Mouse (Mus musculus) hindbrain, embryonic 14.5 days (tissue): ENCODE measurements around the gene Gsx2. TPM values are rescaled to one million over a fixed set of nuclear protein-coding genes. Genes with fewer than 3 reads are reported as not detected.

Source experiments
- ATAC-seq: fragments of 200-750 bp; cut with Nextera tagmentation; 2 replicates; pipeline ENCODE4 v1.8.0; 2017; ENCODE audit warnings: moderate number of reproducible peaks, mild to moderate bottlenecking, moderate TSS enrichment, moderate library complexity; ENCODE audit not compliant: low FRiP score
- DNase-seq: peaks from one replicate; pipeline ENCODE4 v3.0.0-alpha.2; 2015; ENCODE audit warnings: low spot score
- H3K27ac ChIP-seq: fragments of 300-500 bp; sonication (generic); 2 replicates; pipeline ENCODE4 v1.5.1; 2014; ENCODE audit warnings: mild to moderate bottlenecking, moderate library complexity
- H3K27me3 ChIP-seq: fragments of 300-500 bp; sonication (generic); 2 replicates; pipeline ENCODE4 v1.6.1; 2014; ENCODE audit warnings: mild to moderate bottlenecking, low read length, mixed read lengths; ENCODE audit not compliant: control insufficient read depth, insufficient read depth
- H3K36me3 ChIP-seq: fragments of 300-500 bp; sonication (generic); replicated peaks from 2 replicates; pipeline ENCODE4 v1.6.1; 2014; ENCODE audit not compliant: control insufficient read depth, insufficient read depth
- H3K4me1 ChIP-seq: fragments of 300-500 bp; sonication (generic); replicated peaks from 2 replicates; pipeline ENCODE4 v1.6.1; 2014; ENCODE audit warnings: antibody characterized with exemption, low read length, mixed read lengths; ENCODE audit not compliant: control insufficient read depth, insufficient read depth
- H3K4me2 ChIP-seq: fragments of 300-500 bp; sonication (generic); replicated peaks from 2 replicates; pipeline ENCODE4 v1.6.1; 2014; ENCODE audit warnings: mild to moderate bottlenecking, moderate library complexity
- H3K4me3 ChIP-seq: fragments of 300-500 bp; sonication (generic); replicated peaks from 2 replicates; pipeline ENCODE4 v1.5.1; 2014; ENCODE audit warnings: mild to moderate bottlenecking, low read length
- H3K9ac ChIP-seq: fragments of 300-500 bp; sonication (generic); 2 replicates; pipeline ENCODE4 v1.6.1; 2014
- H3K9me3 ChIP-seq: fragments of 300-500 bp; sonication (generic); 2 replicates; pipeline ENCODE4 v1.6.1; 2016; ENCODE audit warnings: low read length; ENCODE audit not compliant: control insufficient read depth
- WGBS: fragments of 180-500 bp; shearing (Covaris S2); extraction: QIAGEN DNeasy Blood & Tissue Kit; methylation state at CpG from one replicate; pipeline ENCODE4 v1.1.7; 2014; 5-methylcytosine and 5-hydroxymethylcytosine counted together
- polyA plus RNA-seq: library from polyadenylated mRNA; unstranded; fragments of >200 nt; fragmentation: Nextera tagmentation; extraction: Ambion mirVana; gene quantifications from 2 replicates; pipeline ENCODE4 v1.2.1, GENCODE M21; 2014

Gene Gsx2
- polyA plus RNA-seq, 1 experiment from 2014 or later = 0.37 TPM

DNA sequence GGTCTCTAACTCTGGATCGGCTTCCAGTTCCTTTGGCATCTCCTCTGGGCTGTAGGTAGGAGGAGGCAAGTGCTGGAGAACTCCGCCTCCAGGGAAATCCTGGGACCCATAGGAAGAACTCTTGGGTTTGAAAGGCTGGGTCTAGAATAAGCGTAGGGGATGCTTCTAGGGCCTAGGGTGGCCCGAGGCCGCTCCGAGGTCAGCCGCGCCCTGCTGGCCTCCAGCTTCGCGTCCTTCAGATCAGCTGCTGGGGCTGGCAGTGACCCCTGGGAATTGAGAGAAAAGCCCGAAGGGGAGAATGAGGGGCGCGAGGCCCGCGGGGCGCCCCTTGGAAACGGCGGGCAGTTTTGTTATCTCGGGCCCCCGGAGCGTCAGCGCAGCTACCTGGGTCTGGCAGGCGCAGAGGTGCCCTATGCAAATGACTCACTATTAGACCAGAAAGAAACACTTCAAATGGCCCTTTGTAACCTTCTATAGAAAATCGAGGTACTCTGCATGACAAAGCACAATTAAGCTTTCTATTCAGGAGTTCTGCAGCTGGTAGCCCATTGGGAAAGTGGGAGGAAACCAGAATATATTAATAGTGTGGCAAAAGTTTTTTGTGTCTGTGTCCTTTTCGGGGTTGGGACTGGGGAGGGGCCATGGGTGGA is 9.6 kb downstream of the Gsx2 start:
- under 1% methylated on average over 25 of the region's 25 CpGs for WGBS
- no peak for ATAC-seq

GRCm38 (mm10) chr5:75085521-75085875 is 10.1 kb downstream of the Gsx2 start:
- WGBS = 4% methylated on average over 17 of the region's 17 CpGs
- peaks cover 88% of the 10 kb centered on the region for H3K27me3 ChIP-seq
- no peak for ATAC-seq

More for the DNA sequence above, 9.6 kb downstream of the Gsx2 start:
- Histone ChIP-seq H3K27me3 (peaks cover 93% of the 10 kb centered on the region), H3K9ac (no peak overlapping the region), H3K4me1 (peaks cover 4% of the 10 kb centered on the region; the same call in 1 of the 2 replicates), H3K4me3 (no peak overlapping the region), H3K36me3 (no peaks in the 10 kb centered on the region), H3K9me3 (no peaks in the 10 kb centered on the region), H3K27ac (no peak overlapping the region), H3K4me2 (0 out of 2 replicates have a peak overlapping the region, but pooled peaks have one; percentile 21)
- no peak for DNase-seq

DNA sequence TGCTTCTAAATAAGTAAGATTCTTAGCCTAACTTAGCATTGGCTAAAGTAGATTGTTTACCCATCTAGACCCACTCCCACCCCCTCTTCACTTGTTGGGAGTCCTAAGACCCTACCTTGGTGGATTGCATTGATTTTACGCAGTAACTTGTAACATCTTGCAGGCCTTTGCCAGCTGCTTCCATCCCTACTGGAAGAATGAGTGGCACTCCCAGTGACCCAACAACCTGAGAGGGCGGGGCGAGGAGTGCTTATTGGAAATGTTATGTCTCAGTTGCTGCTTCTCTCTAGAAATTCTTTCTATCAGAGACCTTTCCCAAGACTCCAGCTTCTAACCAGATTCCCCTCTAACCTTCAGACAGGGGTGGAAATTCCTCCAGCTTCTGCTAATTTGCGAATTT is 10.5 kb downstream of the Gsx2 start:
- DNase-seq (no peak), ATAC-seq (no peak)
- H3K27me3 ChIP-seq = peaks cover 84% of the 10 kb centered on the region
- no peak overlapping the region for H3K9ac ChIP-seq
- no peak overlapping the region for H3K4me2 ChIP-seq
- H3K4me1 ChIP-seq = peaks cover 4% of the 10 kb centered on the region; the same call in 1 of the 2 replicates
- no peak overlapping the region for H3K4me3 ChIP-seq
- H3K27ac ChIP-seq = no peak overlapping the region
- WGBS = 28% methylated on average over 4 of the region's 4 CpGs
- H3K36me3 ChIP-seq = no peaks in the 10 kb centered on the region
- H3K9me3 ChIP-seq = no peaks in the 10 kb centered on the region

More at GRCm38 (mm10) chr5:75085521-75085875, 10.1 kb downstream of the Gsx2 start:
- H3K4me3 ChIP-seq = no peak overlapping the region
- no peaks in the 10 kb centered on the region for H3K36me3 ChIP-seq
- H3K9ac ChIP-seq = no peak overlapping the region
- no peak for DNase-seq
- H3K27ac ChIP-seq = no peak overlapping the region
- no peak overlapping the region for H3K4me2 ChIP-seq
- no peaks in the 10 kb centered on the region for H3K9me3 ChIP-seq
- peaks cover 4% of the 10 kb centered on the region; the same call in 1 of the 2 replicates for H3K4me1 ChIP-seq

- ATAC-seq = no peak
- Histone ChIP-seq H3K4me1 (no peaks in the 10 kb centered on the region), H3K4me3 (no peak overlapping the region), H3K4me2 (no peak overlapping the region), H3K27me3 (no peaks in the 10 kb centered on the region), H3K9ac (no peak overlapping the region), H3K27ac (no peak overlapping the region), H3K36me3 (no peaks in the 10 kb centered on the region), H3K9me3 (peaks cover 11% of the 10 kb centered on the region; the same call in 1 of the 2 replicates)
- DNase-seq = no peak
- WGBS = 53% methylated on average over 3 of the region's 3 CpGs
Measured at GRCm38 (mm10) chr5:75106511-75106910, 31.1 kb downstream of the Gsx2 start.

DNA sequence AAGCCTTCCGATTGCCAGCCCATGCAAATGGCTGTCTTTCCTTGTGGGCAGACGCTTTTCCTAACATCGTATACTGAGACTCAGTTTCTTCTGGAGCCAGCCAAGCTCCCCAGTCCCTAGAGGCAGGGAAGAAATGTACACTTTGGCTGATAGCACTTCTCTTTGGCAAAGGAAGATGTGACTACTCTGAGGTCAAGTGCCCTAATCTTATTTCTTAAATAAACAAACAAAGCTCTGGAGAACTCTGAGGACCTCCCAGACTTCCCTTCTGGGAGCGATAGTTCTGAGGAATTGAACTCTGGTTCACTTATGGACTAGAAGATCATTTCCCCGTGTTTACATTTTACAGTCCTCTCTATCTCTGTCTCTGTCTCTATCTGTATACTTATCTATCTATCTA is 34.0 kb downstream of the Gsx2 start:
- no peak overlapping the region for H3K4me3 ChIP-seq
- DNase-seq (no peak), ATAC-seq (no peak)
- no peak overlapping the region for H3K27ac ChIP-seq
- H3K4me2 ChIP-seq = no peak overlapping the region
- 75% methylated on average over 5 of the region's 5 CpGs for WGBS
- H3K27me3 ChIP-seq = no peaks in the 10 kb centered on the region
- no peaks in the 10 kb centered on the region for H3K36me3 ChIP-seq
- H3K9ac ChIP-seq = no peak overlapping the region
- no peaks in the 10 kb centered on the region for H3K4me1 ChIP-seq
- H3K9me3 ChIP-seq = peaks cover 11% of the 10 kb centered on the region; the same call in 1 of the 2 replicates

- Histone ChIP-seq H3K27me3 (no peaks in the 10 kb centered on the region), H3K9me3 (peaks cover 11% of the 10 kb centered on the region; the same call in 1 of the 2 replicates), H3K4me1 (no peaks in the 10 kb centered on the region), H3K9ac (no peak overlapping the region), H3K4me2 (no peak overlapping the region), H3K27ac (no peak overlapping the region), H3K4me3 (no peak overlapping the region), H3K36me3 (no peaks in the 10 kb centered on the region)
- DNase-seq (no peak), ATAC-seq (no peak)
- WGBS = 69% methylated on average over 5 of the region's 5 CpGs
Measured at GRCm38 (mm10) chr5:75111781-75112180, 36.4 kb downstream of the Gsx2 start.

GRCm38 (mm10) chr5:75118840-75119239 is 43.4 kb downstream of the Gsx2 start:
- DNase-seq = no peak

DNA sequence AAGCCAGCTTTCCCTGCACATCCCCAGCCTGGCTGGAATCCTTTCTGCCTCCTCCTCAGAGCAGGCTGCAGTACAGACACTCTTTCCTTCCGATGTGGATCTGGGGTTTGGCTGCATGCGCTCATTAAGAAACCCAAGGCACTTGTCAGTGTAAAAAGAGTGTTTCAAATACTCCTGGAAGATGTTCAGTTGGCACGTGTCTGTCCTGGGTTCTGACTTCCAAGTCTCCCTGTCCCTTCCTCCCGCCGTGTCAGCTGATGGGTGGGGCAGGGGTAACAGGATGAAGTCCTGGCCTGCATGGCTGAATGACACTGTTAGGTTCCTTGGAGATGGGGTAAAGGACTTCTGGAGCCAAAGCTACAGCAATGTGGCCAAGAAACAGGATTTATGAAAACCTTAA is 46.2 kb downstream of the Gsx2 start:
- H3K27ac ChIP-seq = no peak overlapping the region
- 42% methylated on average over 5 of the region's 5 CpGs for WGBS
- no peaks in the 10 kb centered on the region for H3K36me3 ChIP-seq
- no peaks in the 10 kb centered on the region for H3K27me3 ChIP-seq
- H3K9me3 ChIP-seq = no peaks in the 10 kb centered on the region
- no peak overlapping the region for H3K4me3 ChIP-seq
- no peak overlapping the region for H3K4me2 ChIP-seq
- DNase-seq = no peak
- H3K9ac ChIP-seq = no peak overlapping the region
- H3K4me1 ChIP-seq = no peaks in the 10 kb centered on the region
- no peak for ATAC-seq

More at GRCm38 (mm10) chr5:75118840-75119239, 43.4 kb downstream of the Gsx2 start:
- H3K36me3 ChIP-seq = no peaks in the 10 kb centered on the region
- H3K9ac ChIP-seq = no peak overlapping the region
- H3K4me3 ChIP-seq = no peak overlapping the region
- no peak for ATAC-seq
- H3K9me3 ChIP-seq = no peaks in the 10 kb centered on the region
- H3K4me2 ChIP-seq = no peak overlapping the region
- WGBS = 64% methylated on average over 7 of the region's 7 CpGs
- no peaks in the 10 kb centered on the region for H3K4me1 ChIP-seq
- H3K27me3 ChIP-seq = no peaks in the 10 kb centered on the region
- no peak overlapping the region for H3K27ac ChIP-seq
